In genomic region chr13:24761083-24761402, GRCm38 (mm10) we compare ENCODE assay signal across 9 mouse cellular contexts. TPM values are rescaled to one million over a fixed set of nuclear protein-coding genes. Genes with fewer than 3 reads are reported as not detected.
DNase-seq lines count a peak whose midpoint lies in the region; ATAC-seq and TF ChIP-seq lines count a peak whose summit lies in the region.
"Had no signal": no experiment of that assay in that cellular context is flagged by ENCODE, and none has a peak within 500 bp of the region (broad histone marks: within the 10 kb centered on the region; RNA-seq: fewer than 3 reads in every experiment).

No protein-coding gene starts in this region.

- TF ChIP-seq CTCF in kidney, adult 2 months (conservative IDR thresholded peaks at IDR 0.05; ENCODE audit: insufficient read depth, insufficient read length, low read depth, low read length) = no peak
- no peak for TF ChIP-seq CTCF in bone marrow macrophage, adult 2 months (IDR thresholded peaks at IDR 0.05; ENCODE audit: low read depth, low read length)

- peak overlapping the region; percentile 37 for H3K9ac ChIP-seq in hindbrain, embryonic 15.5 days
- H3K9ac ChIP-seq in midbrain, embryonic 12.5 days (replicated peaks) = peak overlapping the region; percentile 82

- H3K4me2 ChIP-seq in hindbrain, embryonic 15.5 days = peak overlapping the region; percentile 69
- peak overlapping the region; percentile 65 for H3K4me2 ChIP-seq in midbrain, embryonic 12.5 days (replicated peaks)

- H3K9me3 ChIP-seq in hindbrain, embryonic 15.5 days = no peaks in the 10 kb centered on the region
- no peaks in the 10 kb centered on the region for H3K9me3 ChIP-seq in midbrain, embryonic 12.5 days

- H3K27me3 ChIP-seq in kidney, adult 2 months (replicated peaks; ENCODE audit: control insufficient read depth, insufficient read depth, low read length) = no peaks in the 10 kb centered on the region
- H3K27me3 ChIP-seq in hindbrain, embryonic 15.5 days = no peaks in the 10 kb centered on the region
- H3K27me3 ChIP-seq in midbrain, embryonic 12.5 days = no peaks in the 10 kb centered on the region
- H3K27me3 ChIP-seq: Patski had no signal

- peak; percentile 27 for TF ChIP-seq POLR2A in kidney, adult 2 months (IDR thresholded peaks at IDR 0.05; ENCODE audit: low read depth, low read length)
- no peak for TF ChIP-seq POLR2A in bone marrow macrophage, adult 2 months (IDR thresholded peaks at IDR 0.05; ENCODE audit: borderline replicate concordance, low read depth, low read length)

- H3K4me3 ChIP-seq in kidney, adult 2 months (ENCODE audit: insufficient read depth, low read depth, low read length) = peak overlapping the region; percentile 64
- peak overlapping the region; percentile 88 for H3K4me3 ChIP-seq in bone marrow macrophage, adult 2 months (ENCODE audit: insufficient read depth, low read length)
- H3K4me3 ChIP-seq in hindbrain, embryonic 15.5 days = peak overlapping the region; percentile 64
- peak overlapping the region; percentile 95 for H3K4me3 ChIP-seq in midbrain, embryonic 12.5 days

- peak overlapping the region; percentile 45 for H3K27ac ChIP-seq in kidney, adult 2 months (ENCODE audit: insufficient read depth, low read depth, low read length)
- peak overlapping the region; percentile 46 for H3K27ac ChIP-seq in bone marrow macrophage, adult 2 months (ENCODE audit: insufficient read depth, low read depth, low read length)
- H3K27ac ChIP-seq in hindbrain, embryonic 15.5 days (replicated peaks) = no peak overlapping the region
- H3K27ac ChIP-seq in midbrain, embryonic 12.5 days (replicated peaks) = peak overlapping the region; percentile 85

- H3K36me3 ChIP-seq in kidney, adult 2 months (ENCODE audit: control insufficient read depth, insufficient read depth, low read length) = no peaks in the 10 kb centered on the region
- no peaks in the 10 kb centered on the region for H3K36me3 ChIP-seq in hindbrain, embryonic 15.5 days
- H3K36me3 ChIP-seq in midbrain, embryonic 12.5 days = 0 out of 2 replicates have a peak, but pooled peaks cover 11% of the 10 kb centered on the region

- 6% methylated on average over 10 of the region's 10 CpGs for WGBS in kidney, adult 2 months
- WGBS in hindbrain, embryonic 15.5 days = 5% methylated on average over 10 of the region's 10 CpGs
- 8% methylated on average over 10 of the region's 10 CpGs for WGBS in midbrain, embryonic 12.5 days

- no peak for ATAC-seq in hindbrain, embryonic 15.5 days (ENCODE audit: low FRiP score, low read depth)
- no peak for ATAC-seq in midbrain, embryonic 12.5 days (ENCODE audit: low FRiP score, low read depth)
- ATAC-seq in megakaryocyte-erythroid progenitor cell, adult 5-6 weeks (replicated peaks; ENCODE audit: low FRiP score, low TSS enrichment, poor library complexity, severe bottlenecking) = no peak
- no peak for ATAC-seq in erythroid progenitor cell, adult 5-6 weeks (replicated peaks; ENCODE audit: low FRiP score, poor library complexity, severe bottlenecking)

- peaks cover 2% of the 10 kb centered on the region; the same call in 1 of the 2 replicates for H3K4me1 ChIP-seq in kidney, adult 2 months (ENCODE audit: control insufficient read depth, insufficient read depth, low read length)
- H3K4me1 ChIP-seq in bone marrow macrophage, adult 2 months (ENCODE audit: control insufficient read depth, insufficient read depth, low read length) = peaks cover 14% of the 10 kb centered on the region
- H3K4me1 ChIP-seq in hindbrain, embryonic 15.5 days (replicated peaks) = peaks cover 5% of the 10 kb centered on the region; the same call in 1 of the 2 replicates
- peaks cover 9% of the 10 kb centered on the region for H3K4me1 ChIP-seq in midbrain, embryonic 12.5 days

- no peak for DNase-seq in kidney, adult 2 months
- no peak for DNase-seq in kidney, adult 18-20 months
- DNase-seq in cerebellum, postnatal 4 days (ENCODE audit: low spot score in 2 of 2) = no peak

RNA-seq across cellular contexts. Expression of gene Gmnn, which starts 0.7 kb away (rescaled TPM):
- polyA plus RNA-seq in kidney, adult 2 months (2012; rRNA removed) = 4.1 and 7.1 TPM in 2 replicates
- polyA plus RNA-seq in bone marrow macrophage, adult 2 months (2012; ENCODE audit: insufficient read depth, insufficient read length, missing spikeins) = 64.6 and 76.6 TPM in 2 replicates
- 23.2 and 26.0 TPM in 2 replicates for polyA plus RNA-seq in hindbrain, embryonic 15.5 days (2015; fragmentation: Nextera tagmentation; extraction: Ambion mirVana)
- polyA plus RNA-seq in midbrain, embryonic 12.5 days (2016; fragmentation: Nextera tagmentation; extraction: Ambion mirVana) = 92.5 and 95.8 TPM in 2 replicates
- total RNA-seq in megakaryocyte-erythroid progenitor cell, adult 5-6 weeks (2014; fragmentation: Nextera tagmentation) = 156 and 206 TPM in 2 replicates
- total RNA-seq in megakaryocyte-erythroid progenitor cell, adult 5-6 weeks (2017) = 222 and 297 TPM in 2 replicates
- 289 and 378 TPM in 2 replicates for total RNA-seq in erythroid progenitor cell, adult 5-6 weeks (2015; ENCODE audit: low replicate concordance)
- 180 and 322 TPM in 2 replicates for total RNA-seq in erythroid progenitor cell, adult 5-6 weeks (2017; ENCODE audit: low replicate concordance)

RNA-seq across cellular contexts. Expression of gene Armh2, which starts 20.0 kb away (rescaled TPM):
- not detected in 2 replicates for polyA plus RNA-seq in kidney, adult 2 months (2012; rRNA removed)
- polyA plus RNA-seq in bone marrow macrophage, adult 2 months (2012; ENCODE audit: insufficient read depth, insufficient read length, missing spikeins) = not detected in 2 replicates
- not detected in 2 replicates for polyA plus RNA-seq in hindbrain, embryonic 15.5 days (2015; fragmentation: Nextera tagmentation; extraction: Ambion mirVana)
- polyA plus RNA-seq in midbrain, embryonic 12.5 days (2016; fragmentation: Nextera tagmentation; extraction: Ambion mirVana) = not detected in 2 replicates
- total RNA-seq in megakaryocyte-erythroid progenitor cell, adult 5-6 weeks (2014; fragmentation: Nextera tagmentation) = not detected in 2 replicates
- 2.1 TPM in 1 of 2 replicates, not detected in the other for total RNA-seq in megakaryocyte-erythroid progenitor cell, adult 5-6 weeks (2017)
- total RNA-seq in erythroid progenitor cell, adult 5-6 weeks (2015; ENCODE audit: low replicate concordance) = not detected in 2 replicates
- not detected in 2 replicates for total RNA-seq in erythroid progenitor cell, adult 5-6 weeks (2017; ENCODE audit: low replicate concordance)
- polyA plus RNA-seq: Patski had no signal

RNA-seq across cellular contexts. Expression of gene BC005537, which starts 40.4 kb away (rescaled TPM):
- polyA plus RNA-seq in kidney, adult 2 months (2012; rRNA removed) = 35.3 and 42.4 TPM in 2 replicates
- 575 and 610 TPM in 2 replicates for polyA plus RNA-seq in bone marrow macrophage, adult 2 months (2012; ENCODE audit: insufficient read depth, insufficient read length, missing spikeins)
- 16.6 and 23.4 TPM in 2 replicates for polyA plus RNA-seq in hindbrain, embryonic 15.5 days (2015; fragmentation: Nextera tagmentation; extraction: Ambion mirVana)
- 21.2 and 21.5 TPM in 2 replicates for polyA plus RNA-seq in midbrain, embryonic 12.5 days (2016; fragmentation: Nextera tagmentation; extraction: Ambion mirVana)
- 91.9 and 121 TPM in 2 replicates for total RNA-seq in megakaryocyte-erythroid progenitor cell, adult 5-6 weeks (2014; fragmentation: Nextera tagmentation)
- 42.4 and 44.0 TPM in 2 replicates for total RNA-seq in megakaryocyte-erythroid progenitor cell, adult 5-6 weeks (2017)
- 101 and 125 TPM in 2 replicates for total RNA-seq in erythroid progenitor cell, adult 5-6 weeks (2015; ENCODE audit: low replicate concordance)
- 68.5 and 78.0 TPM in 2 replicates for total RNA-seq in erythroid progenitor cell, adult 5-6 weeks (2017; ENCODE audit: low replicate concordance)

Comparison
In these comparisons a context has a peak if more than half of its experiments do, and no peak if none do; other contexts are left out.
1. RNA of gene BC005537, which starts 40.4 kb away (polyA plus RNA-seq): 575 to 610 TPM in bone marrow macrophage, adult 2 months; 35.3 to 42.4 TPM in kidney, adult 2 months, 21.2 to 21.5 TPM in midbrain, embryonic 12.5 days and 16.6 to 23.4 TPM in hindbrain, embryonic 15.5 days; every median in the first group is over 10 times any median in the second.
2. Peak in every context shown above with its lines, with median percentiles within 50 percentile points of each other: H3K4me3 ChIP-seq.